Mouse (Mus musculus) liver, adult (tissue): ENCODE measurements around the gene Actl10.

ENCODE experiments used
- GATA4 ChIP-seq: IDR thresholded peaks from 2 replicates; pipeline ENCODE4 v1.6.1; 2014; ENCODE audit warnings: mild to moderate bottlenecking, low read length; ENCODE audit not compliant: insufficient replicate concordance

Actl10 gene

GRCm38 (mm10) chr2:154568329-154569070, 16.9 kb downstream of the Actl10 start:
- no peak for TF ChIP-seq GATA4

- TF ChIP-seq GATA4: no peak
Measured at GRCm38 (mm10) chr2:154569071-154569748, 17.6 kb downstream of the Actl10 start.

GRCm38 (mm10) chr2:154569836-154570286, 18.3 kb downstream of the Actl10 start, which contains the start of gene E2f1:
TSS of gene E2f1 (minus strand) at chr2:154569892.
- no peak for TF ChIP-seq GATA4

GRCm38 (mm10) chr2:154570666-154571065, 19.1 kb downstream of the Actl10 start:
- no peak for TF ChIP-seq GATA4

GRCm38 (mm10) chr2:154571266-154571665, 19.7 kb downstream of the Actl10 start:
- TF ChIP-seq GATA4: no peak

- TF ChIP-seq GATA4: no peak
Measured at GRCm38 (mm10) chr2:154571976-154572375, 20.4 kb downstream of the Actl10 start.

- TF ChIP-seq GATA4: no peak
Measured at GRCm38 (mm10) chr2:154572996-154573395, 21.4 kb downstream of the Actl10 start.

GRCm38 (mm10) chr2:154574271-154574670, 22.7 kb downstream of the Actl10 start:
- no peak for TF ChIP-seq GATA4

- TF ChIP-seq GATA4: no peak
Measured at GRCm38 (mm10) chr2:154576876-154577743, 25.5 kb downstream of the Actl10 start.

- no peak for TF ChIP-seq GATA4
Measured at GRCm38 (mm10) chr2:154577744-154578067, 26.1 kb downstream of the Actl10 start.

- TF ChIP-seq GATA4: no peak
Measured at GRCm38 (mm10) chr2:154580586-154580985, 29.0 kb downstream of the Actl10 start.

GRCm38 (mm10) chr2:154581421-154581820, 29.8 kb downstream of the Actl10 start:
- TF ChIP-seq GATA4: no peak

- TF ChIP-seq GATA4: no peak
Measured at GRCm38 (mm10) chr2:154583906-154584872, 32.6 kb downstream of the Actl10 start.

GRCm38 (mm10) chr2:154584931-154585601, 33.5 kb downstream of the Actl10 start:
- TF ChIP-seq GATA4: no peak

- no peak for TF ChIP-seq GATA4
Measured at GRCm38 (mm10) chr2:154586405-154586804, 34.8 kb downstream of the Actl10 start.
